Mouse (Mus musculus): ENCODE data around the gene Rpl19.
A peak's percentile ranks its signal among the peaks of the same experiment; 100 is the strongest.

The Rpl19 gene

DNA sequence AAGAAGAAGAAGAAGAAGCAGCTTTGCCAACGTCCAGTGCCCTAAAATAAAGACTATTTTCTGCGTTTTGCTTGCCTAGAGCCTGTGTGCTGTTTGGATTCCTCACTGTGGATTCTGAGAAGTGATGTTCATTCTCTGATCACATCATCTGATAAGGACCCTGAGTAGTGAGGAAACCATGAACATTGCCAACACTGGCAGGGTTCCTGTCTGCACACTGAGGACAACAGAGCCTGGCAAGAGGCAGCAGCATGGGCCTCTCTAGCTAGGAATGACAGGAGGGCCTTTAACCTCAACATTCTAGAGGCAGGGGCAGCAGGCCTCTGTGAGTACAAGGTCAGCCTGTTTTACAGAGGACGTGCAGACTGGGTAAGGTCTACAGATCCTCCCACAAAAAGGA, 2.0 kb upstream of the Rpl19 start:
- DNase-seq, result peak; percentile 34

DNA sequence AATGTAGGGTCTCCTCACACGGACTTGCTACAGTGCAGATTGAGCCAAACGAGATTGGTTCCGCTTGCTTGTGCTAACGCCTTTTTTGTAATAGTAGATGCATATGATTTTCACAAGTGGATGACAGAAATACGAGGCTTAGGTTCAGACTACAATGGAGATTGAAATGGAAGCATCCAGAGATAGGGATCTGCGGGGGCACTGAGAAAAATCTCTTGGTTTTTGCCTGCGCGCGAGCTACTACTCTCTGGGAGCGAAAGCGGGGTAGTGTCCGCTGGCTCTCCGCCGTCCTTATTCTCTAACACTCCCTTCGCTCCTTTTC, 301 bp upstream of the Rpl19 start:
- DNase-seq, result no peak

DNA sequence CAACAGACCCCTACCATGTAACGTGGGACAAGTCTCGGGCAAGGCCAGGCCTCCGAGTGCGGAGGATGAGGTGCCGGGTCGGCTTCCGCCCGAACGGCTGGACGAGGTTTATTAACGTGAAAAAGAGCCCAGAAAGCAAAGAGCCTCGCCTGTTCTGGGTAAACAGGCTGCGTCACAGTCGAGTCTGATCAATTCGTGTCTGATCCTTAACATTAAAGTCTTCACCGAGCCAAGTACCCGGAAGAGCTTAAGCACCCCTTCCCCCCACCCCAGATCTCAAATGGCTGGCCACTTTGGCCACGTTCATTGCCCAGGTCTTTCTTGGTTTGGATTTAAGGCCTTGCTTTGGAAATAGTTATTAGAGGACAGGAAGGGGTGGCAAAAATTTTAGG, 783 bp downstream of the Rpl19 start:
- DNase-seq, result no peak

DNA sequence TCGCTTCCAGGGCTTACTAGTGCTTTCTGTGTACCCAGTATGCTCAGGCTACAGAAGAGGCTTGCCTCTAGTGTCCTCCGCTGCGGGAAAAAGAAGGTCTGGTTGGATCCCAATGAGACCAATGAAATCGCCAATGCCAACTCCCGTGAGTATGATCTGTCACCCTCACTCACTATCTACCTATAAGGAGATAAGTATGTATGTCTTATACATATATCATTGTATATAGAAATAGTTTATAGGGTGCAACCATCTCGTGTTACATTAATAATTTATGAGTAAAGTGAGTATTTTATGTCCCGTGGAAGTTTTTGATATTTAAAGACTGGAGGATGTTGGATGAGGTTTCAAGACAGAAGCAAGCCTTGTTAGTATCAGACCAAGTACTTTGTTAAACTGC, 1.3 kb downstream of the Rpl19 start:
- peak; percentile 10 for DNase-seq

DNA sequence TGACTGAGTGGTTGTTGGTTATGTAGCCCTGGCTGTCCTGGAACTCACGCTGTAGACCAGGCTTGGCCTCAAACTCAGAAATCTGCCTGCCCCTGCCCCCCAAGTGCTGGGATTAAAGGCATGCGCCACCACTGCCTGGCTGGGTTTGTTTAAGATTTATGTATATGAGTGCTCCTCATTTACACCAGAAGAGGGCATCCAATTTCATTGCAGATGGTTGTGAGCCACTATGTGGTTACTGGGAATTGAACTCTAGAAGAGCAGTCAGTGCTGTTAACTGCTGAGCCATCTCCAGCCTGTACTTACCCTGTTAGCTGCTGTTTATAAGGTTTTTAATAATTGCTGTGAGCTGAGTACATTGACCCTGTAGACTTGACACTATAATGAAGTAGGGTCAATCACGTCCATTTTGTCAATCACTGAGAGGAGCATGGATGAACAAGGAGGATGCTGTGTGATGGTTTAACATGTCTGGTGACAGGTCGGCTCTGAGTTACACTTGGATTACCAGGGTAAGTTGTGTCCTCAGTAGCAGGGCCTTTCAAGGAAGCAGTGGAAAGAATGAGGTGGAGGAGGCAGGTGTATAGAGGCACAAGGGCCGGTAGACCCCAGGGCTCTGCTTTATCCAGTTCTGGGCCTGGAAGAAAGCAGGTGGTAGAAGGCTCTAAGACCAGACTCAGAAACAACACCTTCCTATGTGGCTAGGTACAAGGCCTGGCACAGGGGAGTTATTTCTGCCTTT, 4.4 kb downstream of the Rpl19 start:
- DNase-seq, result no peak

DNA sequence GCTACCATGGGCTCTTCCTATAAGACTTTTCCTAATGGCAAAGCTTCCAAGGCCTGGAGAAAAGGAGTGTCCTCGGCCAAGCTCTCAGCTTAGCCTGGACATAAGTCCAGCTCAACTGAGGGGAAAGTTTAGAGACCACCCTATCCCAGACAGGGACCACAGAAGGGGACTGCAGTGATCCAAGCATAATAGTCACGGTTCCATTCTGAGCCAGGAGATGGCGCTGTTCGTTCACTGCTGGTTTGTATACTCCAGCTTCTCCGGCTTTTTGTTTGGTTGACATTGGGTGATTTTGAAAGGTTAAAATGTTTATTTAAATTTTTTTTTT, 4.9 kb downstream of the Rpl19 start:
- DNase-seq, result peak; percentile 81

DNA sequence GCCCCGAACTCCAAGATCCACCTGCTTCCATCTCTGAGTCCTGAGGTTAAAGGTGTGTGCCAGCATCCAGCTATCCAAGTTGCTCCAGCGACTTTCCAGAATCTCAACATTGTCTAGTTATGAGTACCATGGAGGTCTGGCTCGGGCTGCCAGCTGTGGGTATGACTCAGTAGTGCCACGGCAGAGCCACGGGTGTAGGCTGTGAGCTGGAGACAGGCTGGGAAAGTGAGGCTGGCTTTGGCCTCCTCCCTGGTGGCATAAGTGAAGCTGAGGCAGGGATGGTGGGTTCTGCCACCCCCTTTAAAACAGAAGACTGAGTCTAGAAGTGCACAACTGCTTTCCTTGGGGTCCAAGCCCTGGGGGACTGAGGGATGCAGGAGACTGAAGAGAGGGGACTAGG, 7.6 kb downstream of the Rpl19 start:
- no peak for DNase-seq

DNA sequence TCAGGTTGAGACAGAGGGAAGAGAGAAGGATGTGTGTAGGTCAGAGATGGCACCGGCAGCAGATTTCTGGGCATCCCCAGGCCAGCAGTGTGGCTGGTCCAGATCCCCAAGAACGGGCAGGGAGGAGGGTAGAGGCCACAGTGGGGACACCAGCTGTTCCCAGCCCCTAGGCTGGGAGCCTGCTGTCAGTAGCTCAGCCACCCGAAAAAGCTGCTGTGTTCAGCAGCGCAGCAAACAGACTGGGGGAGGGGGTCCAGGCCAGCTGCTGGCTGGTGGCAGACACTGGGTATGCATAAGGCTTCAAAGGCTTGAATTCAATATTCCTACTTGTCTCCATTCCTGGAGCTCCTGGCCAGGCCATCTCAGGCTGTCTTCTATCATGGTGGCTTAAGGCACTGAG, 8.3 kb downstream of the Rpl19 start:
- no peak for DNase-seq

DNA sequence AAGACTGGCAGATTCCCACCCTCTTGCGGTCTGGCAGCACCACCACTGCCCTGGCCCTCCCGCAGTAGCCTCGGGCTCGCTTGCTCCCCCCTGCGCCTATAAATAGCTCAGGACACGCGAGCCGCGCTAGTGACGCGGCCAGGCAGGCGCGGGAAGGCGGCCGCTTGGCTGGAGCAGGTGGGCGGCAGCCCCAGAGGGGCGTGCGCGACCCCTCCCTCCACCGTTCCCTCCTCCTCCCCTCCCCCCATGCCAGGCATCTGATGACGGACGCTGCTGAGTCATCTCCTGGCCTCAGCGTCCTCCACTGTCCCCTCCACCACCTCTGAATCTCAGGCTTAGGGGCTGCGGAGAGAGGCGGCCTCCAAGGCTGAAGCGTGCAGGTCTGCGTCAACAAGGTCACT, 9.5 kb downstream of the Rpl19 start:
- peak; percentile 79 for DNase-seq

DNA sequence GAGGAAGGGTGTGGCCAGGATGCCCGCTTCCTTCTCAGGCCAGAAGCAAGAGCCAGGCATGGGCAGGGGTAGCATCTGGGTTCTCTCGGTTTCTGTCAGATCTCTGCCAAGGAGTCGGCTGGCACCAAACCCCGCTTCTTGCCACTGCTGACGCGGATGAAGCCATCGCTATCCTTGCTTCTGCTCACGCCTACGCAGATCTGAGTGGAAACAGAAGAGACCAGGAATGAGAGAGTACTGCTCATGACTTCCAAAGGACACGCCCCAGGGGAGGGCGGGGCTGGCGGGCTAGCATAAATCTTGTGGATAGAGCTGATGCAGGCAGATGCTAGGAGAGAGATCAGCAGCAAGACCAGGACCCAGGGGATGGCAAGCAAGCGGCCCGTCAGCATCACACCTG, 11.4 kb downstream of the Rpl19 start:
- DNase-seq, result no peak

DNA sequence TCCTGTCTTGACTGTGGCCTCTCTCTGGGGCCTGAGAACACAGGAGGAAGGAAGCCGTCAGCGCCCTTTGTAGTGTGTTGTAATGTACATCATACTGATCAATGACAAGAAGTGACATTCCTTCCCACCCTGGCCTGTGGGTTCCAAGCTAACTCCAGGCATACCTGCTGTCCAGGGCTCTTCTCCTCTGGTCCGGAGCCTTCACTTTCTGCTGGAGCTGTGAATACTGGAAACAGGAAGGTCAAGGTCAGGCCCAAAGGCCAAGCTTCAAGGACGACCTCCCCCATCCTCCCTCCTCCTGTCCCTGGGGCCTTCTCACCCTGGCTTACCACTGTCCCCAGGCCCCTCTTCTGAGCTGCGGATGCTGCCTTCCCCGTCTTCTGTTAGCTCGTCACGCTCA, 14.5 kb downstream of the Rpl19 start:
- no peak for DNase-seq

DNA sequence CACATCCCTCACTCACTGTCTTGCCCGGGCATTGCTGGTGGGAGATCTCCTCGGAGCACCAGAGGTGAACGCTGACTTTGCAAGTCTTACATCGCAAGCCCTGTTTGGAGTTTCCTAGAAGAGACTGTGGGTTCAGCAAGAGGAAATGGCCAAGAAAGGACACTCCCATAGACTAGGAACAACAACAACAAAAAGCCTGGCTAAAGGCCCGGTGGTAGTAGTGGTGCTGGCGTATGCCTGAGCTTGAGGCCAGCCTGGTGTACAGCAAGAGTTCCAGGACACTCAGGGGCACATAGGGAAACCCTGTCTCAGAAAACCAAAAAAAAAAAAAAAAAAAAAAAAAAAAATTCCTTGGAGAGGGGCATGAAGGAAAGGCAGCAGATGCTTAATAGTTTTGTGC, 16.2 kb downstream of the Rpl19 start:
- DNase-seq, result peak; percentile 26

DNA sequence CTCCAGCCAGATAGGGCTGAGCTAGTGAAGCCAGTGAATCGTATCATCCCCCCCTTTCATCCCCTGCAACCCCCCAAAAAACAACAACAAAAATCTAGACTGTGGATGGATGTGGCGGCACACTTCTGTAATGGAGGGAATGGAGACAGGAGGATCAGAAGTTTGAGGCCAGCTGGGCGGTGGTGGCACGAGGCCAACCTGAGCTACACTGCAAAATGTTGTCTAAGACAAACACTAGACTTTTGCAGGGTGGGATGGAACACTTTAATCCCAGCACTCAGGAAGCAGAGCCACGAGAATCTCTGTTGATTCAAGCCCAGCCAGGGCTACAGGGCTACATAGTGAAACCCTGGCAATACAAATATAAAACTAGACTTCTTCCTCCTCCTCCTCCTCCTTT, 17.6 kb downstream of the Rpl19 start:
- peak; percentile 41 for DNase-seq

DNA sequence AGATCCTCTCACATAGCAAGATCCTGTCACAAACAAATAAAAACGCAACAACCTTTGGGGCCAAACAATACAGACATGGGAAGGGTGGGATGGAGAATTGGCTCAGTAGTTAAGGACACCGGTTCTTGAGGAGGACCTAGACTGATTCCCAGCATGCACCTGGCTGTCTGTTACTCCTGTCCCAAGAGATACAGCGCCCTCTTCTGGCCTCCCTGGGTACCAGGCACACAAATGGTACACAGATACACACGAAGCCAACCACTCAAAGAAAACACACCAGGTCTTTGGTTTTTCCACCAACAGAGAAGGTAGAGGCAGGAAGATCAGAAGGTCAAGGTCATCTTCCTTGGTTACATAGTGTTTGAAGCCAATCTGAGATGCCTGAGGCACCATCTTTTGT, 19.1 kb downstream of the Rpl19 start:
- DNase-seq, result peak; percentile 55

DNA sequence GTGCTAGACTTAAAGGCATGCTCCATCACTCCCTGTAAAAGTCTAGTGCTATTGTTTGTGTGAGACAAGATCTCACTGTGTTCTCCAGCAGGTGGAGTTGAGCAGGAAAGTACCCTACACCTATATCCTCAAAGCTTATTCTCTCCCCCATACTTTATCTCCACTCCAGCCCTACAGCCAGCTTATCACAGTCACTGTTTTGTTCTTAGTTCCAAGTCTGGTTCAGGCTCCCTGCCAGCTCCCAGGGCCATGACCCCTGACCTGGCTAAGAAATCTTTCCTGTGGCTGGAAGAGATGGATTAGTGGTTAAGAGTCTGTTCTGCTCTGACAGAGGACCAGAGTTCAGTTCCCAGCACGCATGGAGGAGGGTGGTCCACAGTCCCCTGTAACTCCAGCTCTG, 20.0 kb downstream of the Rpl19 start:
- DNase-seq, result peak; percentile 49

DNA sequence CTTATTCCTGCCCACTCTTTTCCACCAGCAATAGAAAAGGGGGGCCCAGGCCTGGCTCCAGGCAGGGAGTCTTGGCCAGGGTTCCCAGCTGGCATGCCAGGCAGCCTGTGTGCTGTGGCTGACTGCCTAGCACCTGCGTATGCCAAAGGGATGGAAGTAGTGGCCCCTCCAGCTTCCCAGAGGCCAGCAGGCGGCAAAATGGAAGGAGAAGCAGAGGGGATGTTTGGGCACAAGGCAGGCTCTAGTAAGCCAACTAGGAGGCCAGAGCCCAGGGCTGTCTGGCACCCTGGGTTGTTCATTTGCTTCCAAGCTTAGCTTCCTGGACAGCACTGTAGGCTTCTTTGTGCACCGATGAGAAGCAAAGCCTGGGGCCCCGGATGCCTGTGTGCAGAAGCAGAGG, 21.2 kb downstream of the Rpl19 start:
- peak; percentile 93 for DNase-seq

DNA sequence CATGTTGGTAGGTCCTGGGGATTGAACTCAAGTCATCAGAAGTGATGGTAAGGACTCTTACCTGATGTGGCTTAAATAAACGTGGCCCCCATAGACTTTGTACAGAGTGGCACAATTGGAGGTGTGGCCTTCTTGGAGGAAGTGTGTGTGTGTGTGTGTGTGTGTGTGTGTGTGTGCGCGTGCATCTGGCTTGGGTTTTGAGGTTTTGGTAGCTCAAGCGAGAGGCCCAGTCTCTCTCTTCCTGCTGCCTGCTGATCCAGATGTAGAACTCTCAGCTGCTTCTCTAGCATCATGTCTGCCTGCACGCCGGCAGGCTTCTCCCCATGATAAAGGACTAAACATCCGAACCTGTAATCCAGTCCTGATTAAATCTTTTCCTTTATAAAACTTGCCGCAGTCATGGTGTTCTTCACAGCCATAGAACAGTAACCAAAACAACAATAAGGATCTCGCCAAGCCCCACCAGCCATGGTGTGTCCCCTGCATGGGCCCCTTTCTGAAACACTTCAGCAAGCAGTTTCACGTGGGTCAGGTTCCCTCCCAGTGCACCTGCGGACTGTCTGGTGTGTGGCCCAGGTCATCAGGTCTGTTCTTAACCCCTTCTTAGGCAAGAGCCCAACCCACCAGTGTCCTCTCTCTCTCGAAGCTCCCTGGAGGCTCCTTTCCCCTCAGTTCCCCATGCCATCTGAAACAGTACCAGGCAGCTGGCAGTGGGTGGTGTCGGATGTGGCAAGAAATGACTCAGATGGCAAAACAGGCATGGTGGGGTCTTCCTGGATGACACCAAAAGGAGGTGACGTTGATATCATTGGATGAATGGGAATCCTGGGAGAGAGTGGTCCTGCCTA, 23.4 kb downstream of the Rpl19 start:
- no peak for DNase-seq

DNA sequence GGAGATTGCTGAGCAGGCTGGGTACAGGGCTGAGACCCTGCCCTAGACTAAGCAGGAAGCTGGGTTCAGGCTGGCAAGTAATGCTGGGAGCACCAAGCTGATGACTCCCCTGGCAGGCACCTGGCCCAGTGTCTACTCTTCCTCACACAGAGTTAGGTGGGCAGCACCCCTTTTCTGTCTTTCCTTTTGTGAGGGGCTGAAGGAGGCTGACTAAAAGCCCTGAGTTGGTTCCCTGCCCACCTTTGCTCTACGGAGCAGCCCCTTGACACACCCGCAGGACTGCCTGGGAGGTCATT, 24.0 kb downstream of the Rpl19 start:
- DNase-seq, result no peak

DNA sequence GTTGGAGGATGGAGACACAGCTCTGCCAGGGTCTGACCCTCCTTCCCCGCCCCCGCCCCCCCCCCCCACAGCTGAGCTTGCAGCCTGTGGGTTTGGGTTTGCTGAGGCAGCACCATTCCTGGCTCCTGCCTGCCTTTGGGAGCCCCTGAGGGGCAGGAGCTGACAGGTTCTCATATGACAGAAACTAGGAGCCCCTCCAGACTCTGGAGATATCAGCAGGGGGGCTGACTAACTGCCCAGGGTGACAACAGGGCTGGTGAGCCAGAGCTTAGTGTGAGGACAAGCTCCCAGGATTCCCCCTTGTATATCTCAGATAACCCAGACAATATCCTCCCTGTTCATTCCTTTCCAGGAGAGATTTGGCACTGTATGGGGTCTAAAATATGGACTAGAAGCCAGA, 24.4 kb downstream of the Rpl19 start:
- no peak for DNase-seq

DNA sequence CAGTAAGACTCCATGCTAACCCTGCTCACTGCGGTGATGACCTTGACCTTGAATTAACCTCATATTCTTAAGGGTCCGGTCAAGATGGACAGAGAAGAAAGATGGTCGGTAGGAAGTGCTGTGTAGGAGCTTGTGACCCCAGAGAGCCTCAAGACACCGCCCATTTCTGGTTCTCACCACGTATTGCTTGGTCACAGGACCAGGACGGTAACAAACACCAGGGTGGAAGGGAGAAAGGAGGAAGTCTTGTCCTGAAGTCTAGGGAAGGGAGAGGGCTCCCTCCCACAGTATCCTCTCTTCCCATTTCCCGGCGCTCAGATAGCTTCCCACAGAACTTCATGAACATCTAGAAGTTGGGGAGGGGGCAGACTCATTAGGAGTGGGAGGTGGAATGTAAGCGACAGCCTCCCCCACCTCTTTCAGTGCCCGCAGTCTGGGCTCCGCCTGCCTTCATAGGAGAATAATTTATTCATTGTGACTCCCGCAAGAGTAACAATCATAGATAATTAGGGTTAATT, 25.2 kb downstream of the Rpl19 start:
- no peak for DNase-seq

DNA sequence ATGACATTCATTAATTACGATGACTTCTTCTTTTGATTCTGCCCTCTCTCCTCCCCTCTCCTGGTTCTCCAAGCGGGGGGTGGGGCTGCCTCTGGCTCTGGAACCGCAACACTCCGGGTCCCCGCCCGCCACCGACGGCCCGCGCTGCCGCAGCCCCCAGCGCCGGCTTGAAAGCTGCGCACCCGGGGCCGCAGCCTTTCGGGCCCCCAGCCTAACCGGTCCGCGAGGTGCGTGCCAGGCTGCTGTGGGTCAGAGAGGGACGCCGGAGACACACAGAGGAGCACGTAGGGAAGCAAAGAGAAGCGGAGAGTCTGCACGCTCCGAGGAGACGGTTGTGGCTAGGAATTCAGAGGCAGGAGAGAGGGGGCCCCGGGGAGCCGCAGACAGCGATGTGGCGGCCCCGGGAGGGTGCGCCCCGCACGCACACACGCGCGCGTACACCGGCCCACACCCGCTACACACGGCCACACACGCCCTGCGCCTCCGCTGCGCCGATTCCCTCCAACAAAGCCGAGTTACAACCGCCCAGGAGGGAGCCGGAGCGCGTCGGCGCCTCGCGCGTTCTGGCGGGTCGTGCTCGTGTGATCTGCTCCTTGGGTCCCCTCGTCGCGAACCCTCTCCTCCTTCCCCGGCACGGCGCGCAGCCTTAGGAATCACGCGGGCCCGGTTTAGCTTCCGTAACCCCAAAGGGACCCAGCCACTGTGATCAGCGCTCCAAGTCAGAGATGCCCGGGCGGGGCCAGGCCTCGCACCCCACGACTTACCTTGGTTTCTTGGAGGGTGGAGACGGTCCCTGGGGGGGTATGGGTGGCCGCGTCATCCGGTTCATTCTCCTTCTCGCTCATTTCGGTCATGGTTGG, 25.8 kb downstream of the Rpl19 start:
- DNase-seq, result no peak

DNA sequence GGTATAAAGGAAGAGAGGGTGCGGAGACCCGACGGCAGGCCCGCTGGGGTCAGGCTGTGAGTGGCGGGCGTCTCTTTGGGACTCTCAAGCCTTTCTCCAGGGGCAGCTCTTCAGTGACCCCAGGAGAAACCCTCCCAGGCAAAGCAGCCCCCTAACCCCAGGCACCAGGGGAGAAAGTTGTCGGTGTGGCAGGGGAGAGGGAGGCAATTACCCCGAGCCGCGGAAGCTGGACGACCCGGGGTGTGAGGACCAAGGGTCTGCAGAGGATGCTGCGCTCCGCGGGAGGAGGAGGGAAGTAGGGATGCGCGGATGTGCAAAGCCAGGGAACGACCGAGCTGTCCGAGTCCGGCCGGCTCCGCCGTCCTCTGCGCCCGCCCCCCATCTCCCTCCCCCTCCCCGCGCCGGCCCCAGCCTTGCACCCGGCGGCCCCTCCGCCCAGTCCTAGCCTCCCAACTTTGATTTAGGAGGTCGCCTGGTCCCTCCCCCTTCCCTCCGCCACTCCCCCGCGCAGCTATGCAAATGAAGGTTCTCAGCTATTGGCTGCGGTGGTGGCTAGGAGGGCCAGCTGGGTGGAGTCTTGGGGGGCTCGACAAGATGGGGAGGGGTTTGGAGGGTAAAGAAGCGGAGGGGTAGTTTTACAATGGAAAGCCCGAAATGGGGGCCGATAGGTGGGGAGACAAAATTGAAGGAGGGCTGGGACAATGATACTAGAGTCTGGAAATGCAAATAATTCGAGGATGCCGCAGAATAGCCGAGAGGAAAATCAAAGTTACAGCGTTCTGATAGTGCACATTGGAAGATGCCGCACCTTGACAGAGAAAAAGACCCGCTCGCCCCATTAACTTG, 26.7 kb downstream of the Rpl19 start, which contains the start of gene Stac2:
Gene Stac2, minus strand, starts transcription at position 474 of the 846 bp plus-strand sequence.
- peak; percentile 84 for DNase-seq

DNA sequence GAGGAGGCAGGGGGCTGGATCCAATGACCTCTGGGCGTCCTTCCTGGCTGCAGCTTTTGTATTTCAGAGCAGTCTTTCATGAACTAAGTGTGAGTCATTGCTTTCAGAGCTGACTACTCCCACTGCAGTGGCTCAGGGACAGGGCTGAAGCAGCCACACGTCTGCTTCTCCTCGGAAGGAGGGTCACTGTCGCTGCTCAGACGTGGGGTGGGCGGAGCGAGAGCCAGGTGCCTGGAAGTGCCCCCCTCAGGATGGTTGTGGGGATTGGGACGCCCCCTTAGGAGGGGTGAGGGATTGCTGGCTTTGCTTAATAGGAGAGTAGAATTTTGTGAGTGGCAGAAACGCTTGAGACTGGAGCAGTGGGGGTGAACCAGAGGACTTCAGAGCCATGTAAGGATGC, 31.0 kb downstream of the Rpl19 start:
- no peak for DNase-seq
